Mouse (Mus musculus): ENCODE measurements around the gene Fmo1. TPM values are rescaled to one million over a fixed set of nuclear protein-coding genes. Genes with fewer than 3 reads are reported as not detected.

The Fmo1 gene
- polyA plus RNA-seq, 1 experiment = 2.5 TPM

DNA sequence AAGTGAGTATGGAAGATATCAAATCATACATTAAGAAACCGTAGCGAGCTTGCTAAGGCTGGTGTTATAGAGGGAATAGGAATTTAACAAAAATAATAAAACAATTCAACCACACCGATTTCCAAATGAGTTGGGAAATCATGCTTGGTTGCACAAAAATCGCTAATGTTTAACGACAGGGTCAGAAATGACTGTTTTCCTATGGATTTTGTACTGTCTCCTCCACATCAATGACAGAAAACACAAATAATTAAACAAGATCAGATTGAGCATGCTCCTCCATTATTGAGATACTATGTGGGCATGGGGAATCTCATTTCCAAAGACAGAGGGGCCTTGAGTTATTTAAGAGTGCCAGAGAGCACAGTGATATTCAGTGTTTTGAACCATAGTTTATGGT, 2.1 kb downstream of the Fmo1 start:
- no peak for DNase-seq (ENCODE audit: low read depth, low spot score)
- WGBS = 87% methylated on average over 5 of the region's 5 CpGs

DNA sequence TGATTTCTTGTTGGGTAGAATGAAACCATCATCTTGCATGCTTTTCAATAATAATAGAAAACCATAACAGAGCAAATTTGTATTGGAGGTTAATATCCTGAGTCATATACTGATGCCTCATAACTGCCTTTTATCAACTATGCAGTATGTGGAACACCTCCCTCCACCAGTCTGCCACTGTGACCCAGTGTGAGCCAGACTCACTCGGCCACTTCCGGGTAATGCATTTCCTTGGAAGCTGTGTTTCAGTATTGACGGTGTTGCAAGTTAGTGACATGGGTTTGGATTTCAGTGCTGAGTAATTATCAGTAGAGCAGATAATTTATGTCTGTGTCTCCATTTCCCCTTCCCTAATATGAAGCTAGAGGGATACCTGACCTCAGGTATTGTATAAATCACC, 2.8 kb downstream of the Fmo1 start:
- 85% methylated on average over 3 of the region's 3 CpGs for WGBS
- no peak for DNase-seq (ENCODE audit: low read depth, low spot score)

- 63% methylated on average over 1 of the region's 1 CpGs for WGBS
- DNase-seq (ENCODE audit: low read depth, low spot score) = no peak
Measured at GRCm38 (mm10) chr1:162862328-162862727, 4.1 kb downstream of the Fmo1 start.

GRCm38 (mm10) chr1:162859996-162860605, 6.3 kb downstream of the Fmo1 start:
- 23% methylated on average over 9 of the region's 9 CpGs for WGBS
- no peak for DNase-seq (ENCODE audit: low read depth, low spot score)

- DNase-seq (ENCODE audit: low read depth, low spot score) = no peak
- 26% methylated on average over 10 of the region's 10 CpGs for WGBS
Measured at GRCm38 (mm10) chr1:162859545-162859976, 6.8 kb downstream of the Fmo1 start.

DNA sequence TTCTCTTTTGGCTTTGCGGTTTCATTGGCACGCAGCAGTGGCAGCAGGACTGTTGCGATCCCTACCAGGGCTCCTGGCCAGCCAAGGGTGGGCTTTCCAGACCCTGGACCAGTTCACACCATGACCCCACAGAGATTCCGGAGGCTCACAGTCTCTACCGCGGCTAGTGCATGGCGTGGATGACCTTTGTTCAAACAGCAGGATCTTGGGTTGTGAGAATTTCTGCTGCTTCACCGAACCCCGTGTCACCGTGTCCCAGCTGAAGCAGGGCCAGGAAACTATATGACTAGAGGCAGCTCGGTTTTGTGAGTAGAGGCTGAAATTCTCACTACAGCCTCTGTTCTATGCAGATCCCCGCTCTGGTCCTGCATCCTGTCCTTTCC, 7.7 kb downstream of the Fmo1 start:
- WGBS = 45% methylated on average over 12 of the region's 12 CpGs

GRCm38 (mm10) chr1:162857766-162858747, 8.4 kb downstream of the Fmo1 start:
- 56% methylated on average over 18 of the region's 18 CpGs for WGBS
- DNase-seq (ENCODE audit: low read depth, low spot score) = no peak

More for the DNA sequence above, 7.7 kb downstream of the Fmo1 start:
- no peak for DNase-seq (ENCODE audit: low read depth, low spot score)

GRCm38 (mm10) chr1:162853812-162854482, 12.5 kb downstream of the Fmo1 start:
- peak; percentile 44 for DNase-seq (ENCODE audit: low read depth, low spot score)
- 39% methylated on average over 3 of the region's 3 CpGs for WGBS

- DNase-seq (ENCODE audit: low read depth, low spot score) = no peak
- WGBS = 94% methylated on average over 6 of the region's 6 CpGs
Measured at GRCm38 (mm10) chr1:162847554-162847953, 18.9 kb downstream of the Fmo1 start.

DNA sequence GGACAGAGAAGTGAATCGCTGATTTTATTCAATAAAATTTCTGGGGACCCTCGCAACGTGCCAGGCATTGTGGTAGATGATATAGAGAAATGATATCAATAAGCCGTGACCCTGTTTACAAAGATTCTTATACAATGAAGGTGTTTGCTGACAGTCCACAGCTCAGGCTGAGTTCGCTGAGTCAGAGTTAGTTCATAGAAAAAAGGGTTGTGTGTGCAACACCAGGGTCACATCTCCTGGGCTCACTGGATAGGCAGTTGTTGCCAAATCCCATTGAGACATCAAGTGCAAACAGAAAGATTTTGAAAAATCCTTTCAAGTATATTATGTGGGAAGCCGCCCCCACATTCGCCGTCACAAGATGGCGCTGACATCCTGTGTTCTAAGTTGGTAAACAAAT, 26.2 kb downstream of the Fmo1 start:
- 95% methylated on average over 9 of the region's 9 CpGs for WGBS
- no peak for DNase-seq (ENCODE audit: low read depth, low spot score)

- 88% methylated on average over 6 of the region's 6 CpGs for WGBS
- no peak for DNase-seq (ENCODE audit: low read depth, low spot score)
Measured at GRCm38 (mm10) chr1:162838976-162839375, 27.4 kb downstream of the Fmo1 start.

DNA sequence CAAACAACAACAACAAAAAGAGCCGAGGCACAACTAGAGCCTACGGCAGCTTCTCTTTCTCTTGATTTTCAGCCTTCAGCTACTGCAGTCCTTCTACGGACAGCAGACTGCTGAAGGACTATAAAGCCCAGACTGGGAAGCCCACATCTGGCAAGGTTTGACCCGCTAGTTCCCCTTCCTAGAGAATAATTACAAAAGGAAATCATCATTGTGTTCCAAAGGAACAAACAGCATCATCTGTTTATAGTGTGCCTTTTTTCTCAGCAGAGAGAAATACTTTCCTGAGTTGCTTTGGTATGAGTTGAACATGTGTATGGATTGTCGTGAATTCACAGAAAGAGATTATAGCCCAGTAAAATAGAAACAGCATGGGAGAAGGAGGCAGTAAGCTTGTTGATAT, 32.1 kb downstream of the Fmo1 start:
- WGBS = 77% methylated on average over 5 of the region's 5 CpGs
- DNase-seq (ENCODE audit: low read depth, low spot score) = no peak

DNA sequence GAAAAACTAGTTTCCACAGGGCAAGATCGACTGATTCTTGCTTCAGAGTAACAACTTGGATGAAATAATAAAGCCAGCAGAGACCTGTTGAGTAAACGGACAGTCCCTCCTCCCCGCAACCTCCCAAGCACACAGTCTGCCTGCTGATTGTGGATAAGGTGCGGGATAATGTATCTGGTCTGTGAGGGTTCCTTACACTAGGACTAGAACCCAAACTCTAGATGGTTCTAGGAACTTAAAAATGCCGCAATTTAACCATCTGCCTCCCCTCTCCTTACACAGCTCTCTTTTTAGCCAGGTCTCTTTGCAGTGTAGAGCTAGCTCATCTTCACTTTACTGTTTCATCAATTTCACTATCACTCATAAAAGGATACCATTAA, 33.8 kb downstream of the Fmo1 start:
- DNase-seq (ENCODE audit: low read depth, low spot score) = no peak
- WGBS = 67% methylated on average over 5 of the region's 5 CpGs

GRCm38 (mm10) chr1:162831838-162832573, 34.4 kb downstream of the Fmo1 start:
- DNase-seq (ENCODE audit: low read depth, low spot score) = no peak
- 24% methylated on average over 5 of the region's 5 CpGs for WGBS

DNA sequence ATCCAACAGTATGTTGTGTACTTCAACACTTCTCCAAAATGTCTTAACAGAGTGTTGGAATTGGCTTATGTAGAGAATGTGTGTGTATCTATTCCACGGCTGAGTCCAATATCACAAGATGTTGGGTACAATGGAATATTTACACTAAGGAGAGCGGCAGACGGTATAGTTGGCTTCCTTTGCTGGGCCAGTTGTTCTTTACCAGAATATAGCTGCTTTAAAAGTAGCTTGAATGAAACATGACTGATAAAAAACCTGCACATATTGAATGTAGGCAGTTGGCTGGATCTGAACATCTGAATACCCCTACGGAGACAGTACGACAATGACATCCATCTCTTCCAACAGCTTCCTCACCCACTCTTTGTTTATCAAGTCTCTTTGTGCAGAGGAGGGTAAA, 47.1 kb downstream of the Fmo1 start:
- WGBS = 93% methylated on average over 5 of the region's 5 CpGs
- DNase-seq (ENCODE audit: low read depth, low spot score) = no peak

DNA sequence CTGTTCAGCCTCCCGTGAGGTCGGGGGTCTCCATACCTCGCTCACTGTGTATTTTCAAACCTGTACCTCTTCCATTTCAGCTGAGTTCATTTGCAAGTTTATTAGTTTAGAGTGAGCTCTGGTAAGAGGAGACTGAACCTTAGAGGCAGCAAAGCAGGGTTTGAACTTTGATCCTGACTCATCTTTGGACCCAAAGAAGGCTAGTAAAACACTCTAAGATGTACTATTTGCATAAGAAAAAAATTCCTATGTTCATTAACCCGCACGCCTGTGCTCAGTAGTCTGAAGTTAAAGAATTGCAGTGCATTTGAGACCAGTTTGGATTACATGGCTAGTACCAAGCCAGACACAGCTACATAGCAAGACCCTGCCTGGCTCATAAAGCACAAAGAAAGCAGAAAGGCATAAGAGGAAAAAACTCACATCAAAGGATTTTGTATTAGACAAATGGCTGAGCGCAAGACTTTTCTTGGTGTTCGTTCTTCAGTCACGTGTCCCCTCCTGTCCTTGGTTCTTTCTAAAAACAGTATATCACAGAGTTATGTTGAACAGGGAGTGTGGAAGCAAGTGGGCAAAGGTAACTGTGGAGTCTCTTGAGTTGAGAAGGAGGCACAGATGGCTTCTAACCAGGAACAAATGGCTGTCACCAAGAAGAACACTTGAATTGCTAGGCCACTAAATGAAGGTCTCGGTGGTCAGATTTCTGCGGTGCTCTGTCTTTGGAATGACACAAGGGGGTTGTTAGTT, 50.9 kb downstream of the Fmo1 start:
- peak; percentile 62 for DNase-seq (ENCODE audit: low read depth, low spot score)
- WGBS = 33% methylated on average over 10 of the region's 10 CpGs

DNA sequence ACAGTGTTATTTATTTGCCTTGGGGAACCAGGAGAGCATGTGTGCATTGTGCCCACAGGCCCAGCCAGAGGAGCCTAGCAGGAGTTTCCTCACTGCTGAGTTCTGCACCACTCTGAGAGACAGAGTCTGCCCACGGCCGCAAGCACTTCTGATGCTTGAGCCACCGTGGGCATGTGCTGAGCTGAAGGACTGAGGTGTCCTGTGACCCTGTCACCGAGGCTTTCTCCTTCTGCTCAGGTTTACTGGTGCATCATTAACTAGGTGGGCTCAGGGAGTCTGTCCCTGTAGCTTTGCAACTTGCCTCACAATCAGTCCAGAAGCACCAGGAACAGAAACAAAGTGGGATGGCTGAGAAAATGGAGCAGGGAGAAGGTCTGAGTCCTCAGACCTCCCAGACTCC, 51.5 kb downstream of the Fmo1 start:
- DNase-seq (ENCODE audit: low read depth, low spot score) = no peak
- WGBS = 34% methylated on average over 4 of the region's 4 CpGs

DNA sequence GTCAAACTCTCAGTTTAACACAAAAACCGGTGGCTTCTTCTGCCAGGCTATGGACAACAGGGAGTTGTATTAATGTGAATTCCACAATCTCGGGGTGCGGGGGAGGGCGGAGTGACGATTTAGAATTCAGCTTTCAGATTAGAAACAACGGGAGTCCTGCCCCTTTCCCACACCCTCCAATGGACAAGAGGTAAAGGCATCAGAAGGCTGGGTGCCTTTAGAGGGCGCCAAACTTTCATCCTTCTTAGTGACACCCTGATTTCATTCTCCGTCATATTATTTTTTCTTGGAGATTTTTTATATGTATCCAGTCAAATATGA, 52.6 kb downstream of the Fmo1 start, which contains the start of gene Fmo4:
Fmo4 (minus strand) TSS at position 137 of the 321 bp plus-strand sequence.
- 23% methylated on average over 8 of the region's 8 CpGs for WGBS
- DNase-seq (ENCODE audit: low read depth, low spot score) = no peak

- no peak for DNase-seq (ENCODE audit: low read depth, low spot score)
Measured at GRCm38 (mm10) chr1:162813143-162813835, 53.1 kb downstream of the Fmo1 start.

More at GRCm38 (mm10) chr1:162813143-162813835, 53.1 kb downstream of the Fmo1 start:
- 43% methylated on average over 9 of the region's 9 CpGs for WGBS

Measured in large intestine, adult 2 months (tissue).